Mouse (Mus musculus): ENCODE data around the gene Klc2. TPM values are rescaled to one million over a fixed set of nuclear protein-coding genes. Genes with fewer than 3 reads are reported as not detected.
"Not testable (repeated sequence)": the region's sequence is repeated elsewhere in the genome, so short reads cannot be mapped to it uniquely, and the experiment has no call there.

Gene Klc2
- polyA plus RNA-seq, 1 experiment from 2014 or later: 90.2 TPM

GRCm38 (mm10) chr19:5097521-5098362, 20.6 kb downstream of the Klc2 start:
- peak; percentile 39 for ATAC-seq (ENCODE audit: low FRiP score, low read depth)
- WGBS: 2% methylated on average over 21 of the region's 31 CpGs
- peak overlapping the region; percentile 87 for H3K4me2 ChIP-seq

GRCm38 (mm10) chr19:5095887-5096474, 22.4 kb downstream of the Klc2 start:
- Histone ChIP-seq H3K9ac (peak overlapping the region; percentile 99), H3K36me3 (peaks cover 36% of the 10 kb centered on the region), H3K27me3 (no peaks in the 10 kb centered on the region), H3K27ac (replicated peaks) (peak overlapping the region; percentile 97), H3K4me2 (peak overlapping the region; percentile 87), H3K4me1 (replicated peaks) (peaks cover 63% of the 10 kb centered on the region), H3K4me3 (peak overlapping the region; percentile 91), H3K9me3 (no peaks in the 10 kb centered on the region)
- no peak for ATAC-seq (ENCODE audit: low FRiP score, low read depth)
- WGBS: 7% methylated on average over 9 of the region's 9 CpGs

More at GRCm38 (mm10) chr19:5097521-5098362, 20.6 kb downstream of the Klc2 start:
- H3K4me1 ChIP-seq (replicated peaks): peaks cover 63% of the 10 kb centered on the region
- peak overlapping the region; percentile 99 for H3K9ac ChIP-seq
- H3K36me3 ChIP-seq: peaks cover 34% of the 10 kb centered on the region
- peak overlapping the region; percentile 91 for H3K4me3 ChIP-seq
- H3K27ac ChIP-seq (replicated peaks): peak overlapping the region; percentile 97
- H3K27me3 ChIP-seq: no peaks in the 10 kb centered on the region
- H3K9me3 ChIP-seq: no peaks in the 10 kb centered on the region

- H3K9ac ChIP-seq: peak overlapping the region; percentile 45
- H3K27me3 ChIP-seq: no peaks in the 10 kb centered on the region
- H3K36me3 ChIP-seq: peaks cover 33% of the 10 kb centered on the region
- peaks cover 61% of the 10 kb centered on the region for H3K4me1 ChIP-seq (replicated peaks)
- H3K4me3 ChIP-seq: peak overlapping the region; percentile 91
- H3K4me2 ChIP-seq: peak overlapping the region; percentile 87
- ATAC-seq (ENCODE audit: low FRiP score, low read depth): no peak; the same call in 1 of the 2 replicates
- H3K27ac ChIP-seq (replicated peaks): peak overlapping the region; percentile 97
- WGBS: 25% methylated on average over 11 of the region's 11 CpGs
- no peaks in the 10 kb centered on the region for H3K9me3 ChIP-seq
Observed at GRCm38 (mm10) chr19:5094746-5095417, 23.5 kb downstream of the Klc2 start.

- peaks cover 60% of the 10 kb centered on the region for H3K4me1 ChIP-seq (replicated peaks)
Observed at GRCm38 (mm10) chr19:5094243-5094632, 24.1 kb downstream of the Klc2 start.

GRCm38 (mm10) chr19:5093481-5094242, 24.7 kb downstream of the Klc2 start:
- 70% methylated on average over 12 of the region's 12 CpGs for WGBS
- Histone ChIP-seq H3K4me3 (peak overlapping the region; percentile 91; the same call in 1 of the 2 replicates), H3K36me3 (peaks cover 30% of the 10 kb centered on the region), H3K9ac (peak overlapping the region; percentile 45; the same call in 1 of the 2 replicates), H3K4me2 (peak overlapping the region; percentile 87), H3K9me3 (no peaks in the 10 kb centered on the region), H3K27ac (replicated peaks) (peak overlapping the region; percentile 97), H3K4me1 (replicated peaks) (peaks cover 60% of the 10 kb centered on the region), H3K27me3 (no peaks in the 10 kb centered on the region)
- ATAC-seq (ENCODE audit: low FRiP score, low read depth): no peak

More at GRCm38 (mm10) chr19:5094243-5094632, 24.1 kb downstream of the Klc2 start:
- peak overlapping the region; percentile 45 for H3K9ac ChIP-seq
- H3K4me2 ChIP-seq: peak overlapping the region; percentile 87
- H3K27me3 ChIP-seq: no peaks in the 10 kb centered on the region
- WGBS: under 1% methylated on average over 21 of the region's 21 CpGs
- no peaks in the 10 kb centered on the region for H3K9me3 ChIP-seq
- peaks cover 30% of the 10 kb centered on the region for H3K36me3 ChIP-seq
- peak; percentile 62 for ATAC-seq (ENCODE audit: low FRiP score, low read depth)
- H3K4me3 ChIP-seq: peak overlapping the region; percentile 91
- H3K27ac ChIP-seq (replicated peaks): peak overlapping the region; percentile 97

GRCm38 (mm10) chr19:5092083-5092482, 26.3 kb downstream of the Klc2 start:
- H3K4me2 ChIP-seq: no peak overlapping the region
- H3K9me3 ChIP-seq: no peaks in the 10 kb centered on the region
- WGBS: 83% methylated on average over 10 of the region's 10 CpGs
- peaks cover 61% of the 10 kb centered on the region for H3K4me1 ChIP-seq (replicated peaks)
- ATAC-seq (ENCODE audit: low FRiP score, low read depth): no peak
- peaks cover 30% of the 10 kb centered on the region for H3K36me3 ChIP-seq
- H3K4me3 ChIP-seq: no peak overlapping the region
- H3K9ac ChIP-seq: no peak overlapping the region
- H3K27me3 ChIP-seq: no peaks in the 10 kb centered on the region
- no peak overlapping the region for H3K27ac ChIP-seq (replicated peaks)

- H3K4me2 ChIP-seq: peak overlapping the region; percentile 89
- 92% methylated on average over 4 of the region's 4 CpGs for WGBS
- H3K36me3 ChIP-seq: peaks cover 30% of the 10 kb centered on the region
- peaks cover 11% of the 10 kb centered on the region for H3K27me3 ChIP-seq
- H3K9ac ChIP-seq: peak overlapping the region; percentile 87
- no peaks in the 10 kb centered on the region for H3K9me3 ChIP-seq
- peaks cover 40% of the 10 kb centered on the region for H3K4me1 ChIP-seq (replicated peaks)
- no peak for ATAC-seq (ENCODE audit: low FRiP score, low read depth)
- peak overlapping the region; percentile 87 for H3K4me3 ChIP-seq
- H3K27ac ChIP-seq (replicated peaks): no peak overlapping the region
Observed at GRCm38 (mm10) chr19:5089324-5089723, 29.0 kb downstream of the Klc2 start.

GRCm38 (mm10) chr19:5087884-5088728, 30.3 kb downstream of the Klc2 start, which contains the start of gene Yif1a:
TSS of gene Yif1a (plus strand) at chr19:5088538.
- peak within 1 kb of the TSS; percentile 89 for H3K4me2 ChIP-seq
- H3K27me3 ChIP-seq: peaks cover 22% of the 10 kb centered on the region
- H3K27ac ChIP-seq (replicated peaks): peak within 1 kb of the TSS; percentile 85
- peaks cover 36% of the 10 kb centered on the region for H3K4me1 ChIP-seq (replicated peaks)
- H3K9me3 ChIP-seq: no peaks in the 10 kb centered on the region
- peak; percentile 92 for ATAC-seq (ENCODE audit: low FRiP score, low read depth)
- H3K36me3 ChIP-seq: peaks cover 23% of the 10 kb centered on the region; the same call in 1 of the 2 replicates
- H3K9ac ChIP-seq: peak within 1 kb of the TSS; percentile 87
- H3K4me3 ChIP-seq: peak within 1 kb of the TSS; percentile 87
- WGBS: under 1% methylated on average over 58 of the region's 58 CpGs

- Histone ChIP-seq H3K4me1 (replicated peaks) (peaks cover 34% of the 10 kb centered on the region), H3K36me3 (peaks cover 12% of the 10 kb centered on the region), H3K27me3 (peaks cover 38% of the 10 kb centered on the region)
- not testable (repeated sequence) for H3K9ac ChIP-seq; ATAC-seq (ENCODE audit: low FRiP score, low read depth); H3K4me2 ChIP-seq; H3K4me3 ChIP-seq; H3K9me3 ChIP-seq; H3K27ac ChIP-seq (replicated peaks)
- 57% methylated on average over 4 of the region's 4 CpGs for WGBS
Observed at GRCm38 (mm10) chr19:5086533-5086932, 31.8 kb downstream of the Klc2 start.

GRCm38 (mm10) chr19:5085145-5085863, 33.1 kb downstream of the Klc2 start, which contains the start of gene Tmem151a:
TSS of gene Tmem151a (minus strand) at chr19:5085531.
- H3K4me3 ChIP-seq: peak within 1 kb of the TSS; percentile 70
- peak within 1 kb of the TSS; percentile 88 for H3K9ac ChIP-seq
- peak within 1 kb of the TSS; percentile 60 for H3K27ac ChIP-seq (replicated peaks)
- H3K36me3 ChIP-seq: peaks cover 9% of the 10 kb centered on the region
- no peak for ATAC-seq (ENCODE audit: low FRiP score, low read depth)
- under 1% methylated on average over 69 of the region's 69 CpGs for WGBS
- H3K4me2 ChIP-seq: peak within 1 kb of the TSS; percentile 75
- peaks cover 34% of the 10 kb centered on the region for H3K4me1 ChIP-seq (replicated peaks)
- H3K27me3 ChIP-seq: peaks cover 50% of the 10 kb centered on the region
- no peaks in the 10 kb centered on the region for H3K9me3 ChIP-seq

Data from hindbrain, embryonic 15.5 days (tissue).